Comparison of ENCODE assay signal across 18 mouse cellular contexts in the genomic region with DNA sequence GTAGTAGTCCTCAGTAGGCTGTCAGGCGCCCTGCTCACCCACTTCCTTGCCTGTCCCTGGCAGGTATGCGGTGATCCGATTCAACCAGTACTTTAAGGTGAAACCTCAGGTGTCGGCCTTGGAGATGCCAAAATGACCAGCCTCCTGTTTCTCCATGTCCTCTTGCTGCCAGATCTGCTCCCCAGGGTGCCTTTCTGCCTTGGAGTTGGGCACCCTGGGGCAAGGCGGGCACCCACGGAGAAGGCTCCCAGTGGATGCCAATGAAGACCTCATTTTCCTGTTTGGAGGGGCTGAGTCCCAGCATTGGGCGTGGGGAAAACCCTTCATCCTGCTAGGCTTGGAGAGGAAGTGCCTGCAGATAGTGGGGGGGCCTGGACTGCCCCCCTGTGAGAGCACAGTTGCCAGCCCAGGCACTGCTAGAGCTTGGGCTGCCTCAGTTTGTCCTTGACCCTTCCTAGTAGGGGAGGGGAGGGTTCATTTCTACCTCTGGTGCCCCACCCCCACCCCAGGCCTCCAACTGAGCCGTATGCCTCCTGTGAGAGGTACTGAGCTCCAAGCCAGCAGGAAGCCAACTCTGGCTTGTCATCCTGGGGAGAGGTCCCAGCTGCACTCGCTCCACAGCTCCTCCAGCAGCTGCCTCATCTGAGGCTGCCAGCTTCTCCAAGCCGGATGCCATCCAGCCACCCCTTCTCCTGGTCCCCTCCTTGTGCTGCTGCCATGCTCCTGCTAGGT. TPM values are rescaled to one million over a fixed set of nuclear protein-coding genes. Genes with fewer than 3 reads are reported as not detected.
DNase-seq lines count a peak whose midpoint lies in the region; ATAC-seq and TF ChIP-seq lines count a peak whose summit lies in the region.
"Had no signal": no experiment of that assay in that cellular context is flagged by ENCODE, and none has a peak within 500 bp of the region (broad histone marks: within the 10 kb centered on the region; RNA-seq: fewer than 3 reads in every experiment).

No protein-coding gene starts in this region.

- no peaks in the 10 kb centered on the region; the same call in 1 of the 2 replicates for H3K36me3 ChIP-seq in forebrain, postnatal 0 days (ENCODE audit: insufficient read depth)
- H3K36me3 ChIP-seq in forebrain, embryonic 12.5 days (replicated peaks), result peaks cover 11% of the 10 kb centered on the region
- H3K36me3 ChIP-seq in midbrain, embryonic 13.5 days, result peaks cover 16% of the 10 kb centered on the region
- H3K36me3 ChIP-seq in midbrain, embryonic 11.5 days (ENCODE audit: control insufficient read depth, insufficient read depth, low read length), result peaks cover 4% of the 10 kb centered on the region; the same call in 1 of the 2 replicates
- H3K36me3 ChIP-seq: liver, embryonic 15.5 days had no signal

- no peak overlapping the region for H3K4me2 ChIP-seq in forebrain, postnatal 0 days (ENCODE audit: low read depth)
- H3K4me2 ChIP-seq in forebrain, embryonic 12.5 days, result no peak overlapping the region
- no peak overlapping the region for H3K4me2 ChIP-seq in midbrain, embryonic 13.5 days (replicated peaks)
- no peak overlapping the region for H3K4me2 ChIP-seq in midbrain, embryonic 11.5 days
- H3K4me2 ChIP-seq: liver, embryonic 15.5 days; stomach, embryonic 15.5 days had no signal

- no peak overlapping the region for H3K4me3 ChIP-seq in forebrain, postnatal 0 days (ENCODE audit: low read depth, low read length)
- no peak overlapping the region for H3K4me3 ChIP-seq in forebrain, embryonic 12.5 days (replicated peaks)
- no peak overlapping the region for H3K4me3 ChIP-seq in midbrain, embryonic 13.5 days (replicated peaks)
- no peak overlapping the region for H3K4me3 ChIP-seq in midbrain, embryonic 11.5 days (ENCODE audit: low read depth, low read length)
- H3K4me3 ChIP-seq: liver, embryonic 15.5 days; stomach, embryonic 15.5 days had no signal

- WGBS in forebrain, postnatal 0 days, result 69% methylated on average over 10 of the region's 10 CpGs
- WGBS in forebrain, embryonic 12.5 days, result 64% methylated on average over 10 of the region's 10 CpGs
- 63% methylated on average over 10 of the region's 10 CpGs for WGBS in midbrain, embryonic 13.5 days
- WGBS in midbrain, embryonic 11.5 days, result 60% methylated on average over 10 of the region's 10 CpGs

- DNase-seq in forebrain, postnatal 0 days, result no peak
- DNase-seq in kidney, adult 11 months, result peak; percentile 52
- no peak for DNase-seq in kidney, adult 8-10 months
- no peak for DNase-seq in midbrain, embryonic 11.5 days (ENCODE audit: low spot score, missing footprints)
- DNase-seq in kidney, postnatal 4 days, result peak; percentile 48 to 52
- DNase-seq: gastrocnemius, postnatal 25 days; spleen, adult 18-20 months; thymus, postnatal 4 days had no signal

- TF ChIP-seq CTCF in forebrain, postnatal 0 days (IDR thresholded peaks at IDR 0.05; ENCODE audit: low read depth), result no peak

- no peaks in the 10 kb centered on the region for H3K4me1 ChIP-seq in forebrain, postnatal 0 days (ENCODE audit: insufficient read depth)
- H3K4me1 ChIP-seq in forebrain, embryonic 12.5 days, result peaks cover 5% of the 10 kb centered on the region; the same call in 1 of the 2 replicates
- H3K4me1 ChIP-seq in midbrain, embryonic 13.5 days (replicated peaks), result peaks cover 11% of the 10 kb centered on the region
- H3K4me1 ChIP-seq in midbrain, embryonic 11.5 days (ENCODE audit: control insufficient read depth, insufficient read depth, low read length), result peaks cover 5% of the 10 kb centered on the region

- H3K9me3 ChIP-seq in forebrain, postnatal 0 days (ENCODE audit: low read length), result no peaks in the 10 kb centered on the region
- no peaks in the 10 kb centered on the region for H3K9me3 ChIP-seq in forebrain, embryonic 12.5 days
- no peaks in the 10 kb centered on the region for H3K9me3 ChIP-seq in midbrain, embryonic 13.5 days
- H3K9me3 ChIP-seq in midbrain, embryonic 11.5 days (ENCODE audit: control insufficient read depth, low read length), result no peaks in the 10 kb centered on the region
- H3K9me3 ChIP-seq: liver, embryonic 15.5 days; stomach, embryonic 15.5 days had no signal

- H3K9ac ChIP-seq in forebrain, postnatal 0 days, result no peak overlapping the region
- no peak overlapping the region for H3K9ac ChIP-seq in forebrain, embryonic 12.5 days
- H3K9ac ChIP-seq in midbrain, embryonic 13.5 days (replicated peaks), result peak overlapping the region; percentile 39; the same call in 1 of the 2 replicates
- H3K9ac ChIP-seq in midbrain, embryonic 11.5 days (ENCODE audit: low read length), result no peak overlapping the region
- H3K9ac ChIP-seq: liver, embryonic 15.5 days; stomach, embryonic 15.5 days had no signal

- no peak overlapping the region for H3K27ac ChIP-seq in forebrain, postnatal 0 days (ENCODE audit: low read depth, low read length)
- no peak overlapping the region for H3K27ac ChIP-seq in forebrain, embryonic 12.5 days
- H3K27ac ChIP-seq in midbrain, embryonic 13.5 days, result no peak overlapping the region
- H3K27ac ChIP-seq in midbrain, embryonic 11.5 days (ENCODE audit: low read depth, low read length), result no peak overlapping the region
- H3K27ac ChIP-seq: liver, embryonic 15.5 days; stomach, embryonic 15.5 days had no signal

- H3K27me3 ChIP-seq in forebrain, postnatal 0 days (ENCODE audit: insufficient read depth, low read length), result no peaks in the 10 kb centered on the region
- H3K27me3 ChIP-seq in forebrain, embryonic 12.5 days, result no peaks in the 10 kb centered on the region
- no peaks in the 10 kb centered on the region for H3K27me3 ChIP-seq in midbrain, embryonic 13.5 days
- H3K27me3 ChIP-seq in midbrain, embryonic 11.5 days (ENCODE audit: control insufficient read depth, insufficient read depth, low read length), result no peaks in the 10 kb centered on the region
- H3K27me3 ChIP-seq: liver, embryonic 15.5 days; Patski; stomach, embryonic 15.5 days had no signal

- peak; percentile 21; the same call in 1 of the 2 replicates for ATAC-seq in forebrain, postnatal 0 days
- no peak for ATAC-seq in forebrain, embryonic 12.5 days (ENCODE audit: low FRiP score)
- ATAC-seq in midbrain, embryonic 13.5 days, result no peak
- no peak for ATAC-seq in midbrain, embryonic 11.5 days (ENCODE audit: low FRiP score)
- no peak for ATAC-seq in erythroblast, adult 5-6 weeks (replicated peaks; ENCODE audit: low FRiP score, poor library complexity, severe bottlenecking)
- ATAC-seq: Patski had no signal

RNA-seq across cellular contexts. Expression of a gene that starts 16.0 kb away (rescaled TPM):
- 15.5 and 25.3 TPM in 2 replicates for total RNA-seq in forebrain, postnatal 0 days (2014; rRNA removed)
- 10.3 and 17.6 TPM in 2 replicates for polyA plus RNA-seq in forebrain, postnatal 0 days (2015; fragmentation: Nextera tagmentation; extraction: Ambion mirVana)
- polyA plus RNA-seq in forebrain, embryonic 12.5 days (2016; fragmentation: Nextera tagmentation; extraction: Ambion mirVana), result 2.5 and 2.6 TPM in 2 replicates
- polyA plus RNA-seq in midbrain, embryonic 13.5 days (2015; fragmentation: Nextera tagmentation; extraction: Ambion mirVana), result 7.3 and 7.6 TPM in 2 replicates
- polyA plus RNA-seq in midbrain, embryonic 11.5 days (2014; fragmentation: Nextera tagmentation; extraction: Ambion mirVana), result 2.1 and 2.5 TPM in 2 replicates
- total RNA-seq in erythroblast, adult 5-6 weeks (2015; ENCODE audit: low replicate concordance), result not detected in 2 replicates
- total RNA-seq in erythroblast, adult 5-6 weeks (2017; ENCODE audit: low replicate concordance), result not detected in 2 replicates

RNA-seq across cellular contexts. Expression of a gene that starts 29.1 kb away (rescaled TPM):
- total RNA-seq in forebrain, postnatal 0 days (2014; rRNA removed), result 0.14 and 0.15 TPM in 2 replicates
- polyA plus RNA-seq in forebrain, postnatal 0 days (2015; fragmentation: Nextera tagmentation; extraction: Ambion mirVana), result 0.12 and 0.88 TPM in 2 replicates
- polyA plus RNA-seq in forebrain, embryonic 12.5 days (2016; fragmentation: Nextera tagmentation; extraction: Ambion mirVana), result not detected in 2 replicates
- not detected in 2 replicates for polyA plus RNA-seq in midbrain, embryonic 13.5 days (2015; fragmentation: Nextera tagmentation; extraction: Ambion mirVana)
- not detected in 2 replicates for polyA plus RNA-seq in midbrain, embryonic 11.5 days (2014; fragmentation: Nextera tagmentation; extraction: Ambion mirVana)
- total RNA-seq in erythroblast, adult 5-6 weeks (2015; ENCODE audit: low replicate concordance), result not detected in 2 replicates
- not detected in 2 replicates for total RNA-seq in erythroblast, adult 5-6 weeks (2017; ENCODE audit: low replicate concordance)
- total RNA-seq: gastrocnemius, postnatal 25 days had no signal
- polyA plus RNA-seq: limb, embryonic 11.5 days; Patski had no signal

RNA-seq across cellular contexts. Expression of a gene that starts 44.8 kb away (rescaled TPM):
- 8.0 and 9.7 TPM in 2 replicates for total RNA-seq in forebrain, postnatal 0 days (2014; rRNA removed)
- 2.0 and 3.0 TPM in 2 replicates for polyA plus RNA-seq in forebrain, postnatal 0 days (2015; fragmentation: Nextera tagmentation; extraction: Ambion mirVana)
- 13.1 and 13.3 TPM in 2 replicates for polyA plus RNA-seq in forebrain, embryonic 12.5 days (2016; fragmentation: Nextera tagmentation; extraction: Ambion mirVana)
- polyA plus RNA-seq in midbrain, embryonic 13.5 days (2015; fragmentation: Nextera tagmentation; extraction: Ambion mirVana), result 12.5 and 13.9 TPM in 2 replicates
- 22.3 and 23.9 TPM in 2 replicates for polyA plus RNA-seq in midbrain, embryonic 11.5 days (2014; fragmentation: Nextera tagmentation; extraction: Ambion mirVana)
- total RNA-seq in erythroblast, adult 5-6 weeks (2015; ENCODE audit: low replicate concordance), result 1.0 TPM in 1 of 2 replicates, not detected in the other
- total RNA-seq in erythroblast, adult 5-6 weeks (2017; ENCODE audit: low replicate concordance), result 0.77 and 2.2 TPM in 2 replicates

RNA-seq across cellular contexts. Expression of a gene that starts 57.7 kb away (rescaled TPM):
- not detected in 2 replicates for total RNA-seq in forebrain, postnatal 0 days (2014; rRNA removed)
- polyA plus RNA-seq in forebrain, postnatal 0 days (2015; fragmentation: Nextera tagmentation; extraction: Ambion mirVana), result not detected in 2 replicates
- polyA plus RNA-seq in forebrain, embryonic 12.5 days (2016; fragmentation: Nextera tagmentation; extraction: Ambion mirVana), result not detected in 2 replicates
- not detected in 2 replicates for polyA plus RNA-seq in midbrain, embryonic 13.5 days (2015; fragmentation: Nextera tagmentation; extraction: Ambion mirVana)
- not detected in 2 replicates for polyA plus RNA-seq in midbrain, embryonic 11.5 days (2014; fragmentation: Nextera tagmentation; extraction: Ambion mirVana)
- not detected in 2 replicates for total RNA-seq in erythroblast, adult 5-6 weeks (2015; ENCODE audit: low replicate concordance)
- not detected in 2 replicates for total RNA-seq in erythroblast, adult 5-6 weeks (2017; ENCODE audit: low replicate concordance)
- total RNA-seq: adrenal gland, postnatal 4 days; gastrocnemius, postnatal 25 days; layer of hippocampus, adult 18-20 months had no signal
- polyA plus RNA-seq: heart, postnatal 0 days; limb, embryonic 11.5 days; liver, embryonic 15.5 days; Patski; stomach, embryonic 15.5 days had no signal

Comparison
In these comparisons a context has a peak if more than half of its experiments do, and no peak if none do; other contexts are left out.
1. DNase-seq: peak in kidney, adult 11 months (single experiment) and kidney, postnatal 4 days (2 of 2); none in forebrain, postnatal 0 days (single experiment), kidney, adult 8-10 months (0 of 2) and midbrain, embryonic 11.5 days (single experiment).